Mouse (Mus musculus): ENCODE data around the gene Usp49. TPM values are rescaled to one million over a fixed set of nuclear protein-coding genes. Genes with fewer than 3 reads are reported as not detected.

The Usp49 gene
- polyA plus RNA-seq, 1 experiment = 67.0 TPM

GRCm38 (mm10) chr17:47704692-47705091 lies 74.2 kb downstream of the Usp49 start:
- Histone ChIP-seq H3K4me3 (ENCODE audit: control insufficient read depth, low read depth, low read length) (no peak overlapping the region), H3K36me3 (ENCODE audit: control insufficient read depth, insufficient read depth, low read length) (no peaks in the 10 kb centered on the region), H3K27ac (ENCODE audit: control insufficient read depth, insufficient read depth, low read depth, low read length) (no peak overlapping the region), H3K27me3 (ENCODE audit: control insufficient read depth, insufficient read depth, low read length) (no peaks in the 10 kb centered on the region), H3K4me1 (ENCODE audit: control insufficient read depth, insufficient read depth, low read length) (peaks cover 10% of the 10 kb centered on the region)
- TF ChIP-seq CTCF (IDR thresholded peaks at IDR 0.05; ENCODE audit: control insufficient read depth, insufficient read depth, insufficient replicate concordance, low read depth, low read length) = no peak
- no peak for TF ChIP-seq POLR2A (IDR thresholded peaks at IDR 0.05; ENCODE audit: control insufficient read depth, low read depth, low read length)

- Histone ChIP-seq H3K27me3 (ENCODE audit: control insufficient read depth, insufficient read depth, low read length) (no peaks in the 10 kb centered on the region), H3K4me1 (ENCODE audit: control insufficient read depth, insufficient read depth, low read length) (peaks cover 10% of the 10 kb centered on the region), H3K4me3 (ENCODE audit: control insufficient read depth, low read depth, low read length) (no peak overlapping the region), H3K36me3 (ENCODE audit: control insufficient read depth, insufficient read depth, low read length) (no peaks in the 10 kb centered on the region), H3K27ac (ENCODE audit: control insufficient read depth, insufficient read depth, low read depth, low read length) (no peak overlapping the region)
- TF ChIP-seq POLR2A (IDR thresholded peaks at IDR 0.05; ENCODE audit: control insufficient read depth, low read depth, low read length) = no peak
- no peak for TF ChIP-seq CTCF (IDR thresholded peaks at IDR 0.05; ENCODE audit: control insufficient read depth, insufficient read depth, insufficient replicate concordance, low read depth, low read length)
These were observed 75.7 kb downstream of the Usp49 start for GRCm38 (mm10) chr17:47706196-47706595.

DNA sequence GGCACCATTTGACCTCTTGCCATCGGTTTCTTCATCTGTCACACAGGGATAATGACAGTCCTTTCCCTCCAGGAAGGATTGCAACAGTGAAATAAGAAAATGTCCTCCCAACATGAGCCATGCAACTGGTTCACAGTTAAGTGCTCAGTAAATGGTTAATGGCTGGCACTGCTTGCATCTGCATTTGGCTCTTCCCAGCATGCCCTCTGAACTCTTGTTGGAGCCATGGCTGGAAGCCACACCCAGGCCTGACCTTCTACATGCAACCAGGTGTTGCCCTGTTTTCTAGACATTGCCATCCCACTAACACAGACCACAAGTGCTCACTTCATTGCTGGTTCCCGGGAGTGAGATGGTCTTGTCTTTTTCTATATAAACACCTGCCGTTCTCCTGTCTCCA lies 77.5 kb downstream of the Usp49 start:
- no peaks in the 10 kb centered on the region for H3K27me3 ChIP-seq (ENCODE audit: control insufficient read depth, insufficient read depth, low read length)
- peaks cover 5% of the 10 kb centered on the region for H3K4me1 ChIP-seq (ENCODE audit: control insufficient read depth, insufficient read depth, low read length)
- H3K36me3 ChIP-seq (ENCODE audit: control insufficient read depth, insufficient read depth, low read length) = no peaks in the 10 kb centered on the region
- H3K4me3 ChIP-seq (ENCODE audit: control insufficient read depth, low read depth, low read length) = no peak overlapping the region
- TF ChIP-seq POLR2A (IDR thresholded peaks at IDR 0.05; ENCODE audit: control insufficient read depth, low read depth, low read length) (no peak), CTCF (IDR thresholded peaks at IDR 0.05; ENCODE audit: control insufficient read depth, insufficient read depth, insufficient replicate concordance, low read depth, low read length) (no peak)
- H3K27ac ChIP-seq (ENCODE audit: control insufficient read depth, insufficient read depth, low read depth, low read length) = no peak overlapping the region

- TF ChIP-seq POLR2A (IDR thresholded peaks at IDR 0.05; ENCODE audit: control insufficient read depth, low read depth, low read length) = no peak
- no peak for TF ChIP-seq CTCF (IDR thresholded peaks at IDR 0.05; ENCODE audit: control insufficient read depth, insufficient read depth, insufficient replicate concordance, low read depth, low read length)
- Histone ChIP-seq H3K36me3 (ENCODE audit: control insufficient read depth, insufficient read depth, low read length) (no peaks in the 10 kb centered on the region), H3K4me3 (ENCODE audit: control insufficient read depth, low read depth, low read length) (no peak overlapping the region), H3K27me3 (ENCODE audit: control insufficient read depth, insufficient read depth, low read length) (no peaks in the 10 kb centered on the region), H3K27ac (ENCODE audit: control insufficient read depth, insufficient read depth, low read depth, low read length) (no peak overlapping the region), H3K4me1 (ENCODE audit: control insufficient read depth, insufficient read depth, low read length) (no peaks in the 10 kb centered on the region; the same call in 1 of the 2 replicates)
These were observed 78.5 kb downstream of the Usp49 start for GRCm38 (mm10) chr17:47708972-47709371.

- Histone ChIP-seq H3K4me3 (ENCODE audit: control insufficient read depth, low read depth, low read length) (no peak overlapping the region), H3K27ac (ENCODE audit: control insufficient read depth, insufficient read depth, low read depth, low read length) (no peak overlapping the region), H3K36me3 (ENCODE audit: control insufficient read depth, insufficient read depth, low read length) (no peaks in the 10 kb centered on the region), H3K27me3 (ENCODE audit: control insufficient read depth, insufficient read depth, low read length) (no peaks in the 10 kb centered on the region), H3K4me1 (ENCODE audit: control insufficient read depth, insufficient read depth, low read length) (no peaks in the 10 kb centered on the region; the same call in 1 of the 2 replicates)
- no peak for TF ChIP-seq CTCF (IDR thresholded peaks at IDR 0.05; ENCODE audit: control insufficient read depth, insufficient read depth, insufficient replicate concordance, low read depth, low read length)
- no peak for TF ChIP-seq POLR2A (IDR thresholded peaks at IDR 0.05; ENCODE audit: control insufficient read depth, low read depth, low read length)
These were observed 79.5 kb downstream of the Usp49 start for GRCm38 (mm10) chr17:47710036-47710435.

- Histone ChIP-seq H3K27me3 (ENCODE audit: control insufficient read depth, insufficient read depth, low read length) (no peaks in the 10 kb centered on the region), H3K4me1 (ENCODE audit: control insufficient read depth, insufficient read depth, low read length) (no peaks in the 10 kb centered on the region; the same call in 1 of the 2 replicates), H3K27ac (ENCODE audit: control insufficient read depth, insufficient read depth, low read depth, low read length) (no peak overlapping the region), H3K36me3 (ENCODE audit: control insufficient read depth, insufficient read depth, low read length) (no peaks in the 10 kb centered on the region), H3K4me3 (ENCODE audit: control insufficient read depth, low read depth, low read length) (no peak overlapping the region)
- TF ChIP-seq CTCF (IDR thresholded peaks at IDR 0.05; ENCODE audit: control insufficient read depth, insufficient read depth, insufficient replicate concordance, low read depth, low read length) = no peak
- TF ChIP-seq POLR2A (IDR thresholded peaks at IDR 0.05; ENCODE audit: control insufficient read depth, low read depth, low read length) = no peak
These were observed 81.4 kb downstream of the Usp49 start for GRCm38 (mm10) chr17:47711883-47712282.

DNA sequence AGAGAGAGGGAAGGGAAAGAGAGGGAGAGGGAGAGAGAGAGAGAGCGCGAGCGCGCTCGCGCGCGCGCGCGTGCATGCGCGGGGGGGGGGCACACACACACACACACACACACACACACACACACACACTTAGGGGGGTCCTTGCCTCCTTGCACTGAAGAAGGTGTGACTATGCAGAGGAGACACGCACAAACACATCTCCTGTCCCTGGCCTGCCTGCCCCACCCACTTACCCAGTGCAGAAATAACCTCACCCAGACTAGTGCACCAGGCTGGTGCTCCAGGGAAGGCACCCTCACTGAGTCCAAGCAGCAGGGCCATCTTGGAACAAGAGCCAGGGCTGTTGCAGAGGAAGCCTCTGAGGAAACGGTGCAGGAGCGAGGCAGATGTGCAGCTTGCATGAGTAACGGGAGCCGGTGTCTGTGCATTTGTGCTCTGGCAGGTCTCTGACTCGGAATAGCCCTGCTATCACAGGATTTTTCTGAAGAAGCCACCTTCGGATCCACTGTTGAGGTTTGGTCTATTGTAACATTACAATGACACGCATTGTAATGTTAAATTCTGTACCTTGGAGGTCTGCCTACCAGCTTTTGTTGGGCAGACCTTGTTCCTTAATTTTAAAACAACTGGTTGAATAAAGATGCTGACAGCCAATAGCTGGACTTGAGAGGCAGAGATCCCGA lies 82.5 kb downstream of the Usp49 start:
- Histone ChIP-seq H3K4me3 (ENCODE audit: control insufficient read depth, low read depth, low read length) (no peak overlapping the region), H3K4me1 (ENCODE audit: control insufficient read depth, insufficient read depth, low read length) (no peaks in the 10 kb centered on the region; the same call in 1 of the 2 replicates), H3K27me3 (ENCODE audit: control insufficient read depth, insufficient read depth, low read length) (no peaks in the 10 kb centered on the region), H3K27ac (ENCODE audit: control insufficient read depth, insufficient read depth, low read depth, low read length) (no peak overlapping the region), H3K36me3 (ENCODE audit: control insufficient read depth, insufficient read depth, low read length) (no peaks in the 10 kb centered on the region)
- TF ChIP-seq POLR2A (IDR thresholded peaks at IDR 0.05; ENCODE audit: control insufficient read depth, low read depth, low read length) = no peak
- no peak for TF ChIP-seq CTCF (IDR thresholded peaks at IDR 0.05; ENCODE audit: control insufficient read depth, insufficient read depth, insufficient replicate concordance, low read depth, low read length)

Data from testis, adult 2 months (tissue).